Mouse (Mus musculus): ENCODE measurements around the gene Tmem222.

DNA sequence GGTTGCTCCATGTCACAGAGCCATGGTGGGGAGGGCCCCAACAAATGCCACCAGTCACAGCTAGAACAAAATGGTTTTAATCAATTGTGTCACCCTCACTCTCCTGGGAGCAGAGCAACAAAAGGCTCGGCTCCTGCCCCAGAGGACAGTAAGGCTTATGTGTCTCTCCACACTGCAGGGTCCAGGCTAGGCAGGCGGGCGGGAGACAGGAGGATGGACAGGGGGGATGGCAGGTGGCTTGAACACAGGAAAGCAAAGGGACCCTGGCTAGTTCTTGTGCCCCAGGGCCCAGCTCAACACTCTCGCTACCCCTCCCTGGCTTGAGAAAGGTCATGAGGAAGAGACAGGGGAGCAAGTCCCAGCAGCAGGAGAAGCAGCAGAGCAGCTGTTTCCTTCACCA lies 14.8 kb upstream of the Tmem222 start:
- TF ChIP-seq POLR2AphosphoS5 (IDR thresholded peaks at IDR 0.05; ENCODE audit: borderline replicate concordance, low read depth, low read length) (no peak), RAD21 (IDR thresholded peaks at IDR 0.05; ENCODE audit: low read depth, low read length) (no peak), CTCF (IDR thresholded peaks at IDR 0.05 in 2 of 3, conservative IDR thresholded peaks at IDR 0.05 in 1 of 3; ENCODE audit: control insufficient read depth in 1 of 3, insufficient read depth in 1 of 3, low read depth in 2 of 3, low read length in 3 of 3, poor library complexity in 1 of 3, severe bottlenecking in 1 of 3) (no peak), POLR2A (IDR thresholded peaks at IDR 0.05; ENCODE audit: control insufficient read depth in 1 of 2, insufficient read depth in 1 of 2, low read depth in 1 of 2, low read length in 2 of 2, poor library complexity in 1 of 2) (no peak)
